Mouse (Mus musculus) liver, postnatal 0 days (tissue): ENCODE results near the gene Timm29.

Experiments used
- CTCF ChIP-seq: sonication (generic); IDR thresholded peaks from 2 replicates; pipeline ENCODE4 v1.5.1; 2016; ENCODE audit warnings: antibody characterized with exemption, low read depth
- EP300 ChIP-seq: IDR thresholded peaks from 2 replicates; pipeline ENCODE4 v1.6.1; 2016; ENCODE audit warnings: antibody characterized with exemption, low read depth, mild to moderate bottlenecking

GRCm38 (mm10) chr9:21557556-21557955 lies 35.0 kb upstream of the Timm29 start:
- TF ChIP-seq CTCF (no peak), EP300 (no peak)
